Mouse (Mus musculus) ZHBTc4 (cell line): ENCODE results near the gene Ssna1.
"Not testable (repeated sequence)": the region's sequence is repeated elsewhere in the genome, so short reads cannot be mapped to it uniquely, and the experiment has no call there.

ENCODE experiments used
- DNase-seq: peaks from one replicate; pipeline ENCODE4 v3.0.0-alpha.2; 2011; ENCODE audit warnings: low read depth, low spot score

Gene Ssna1

DNA sequence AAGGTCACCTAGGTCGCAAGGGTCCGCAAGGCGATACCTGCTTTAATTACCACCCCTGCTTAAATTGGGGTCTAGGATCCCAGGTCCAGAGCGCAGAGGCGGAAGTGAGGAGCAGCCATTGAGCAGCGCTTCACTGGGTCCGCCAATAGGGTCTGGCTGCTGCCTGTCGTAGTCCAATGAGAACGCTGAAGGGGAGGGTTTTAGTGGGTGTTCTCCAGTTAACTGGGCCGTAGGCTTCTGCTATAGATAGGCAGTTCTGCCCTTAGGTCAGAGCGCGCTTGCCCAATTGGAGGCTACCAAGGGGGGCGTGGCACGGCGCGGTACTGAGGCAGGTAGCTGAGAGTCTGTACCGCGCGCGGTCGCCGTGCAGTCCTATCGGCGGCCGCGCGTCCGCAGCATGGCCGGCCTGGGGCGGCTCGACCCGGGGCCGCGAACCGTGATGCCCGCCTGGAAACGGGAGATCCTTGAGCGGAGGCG lies 9.9 kb downstream of the Ssna1 start, which contains the start of gene Tprn:
Gene Tprn (plus strand): TSS at position 328 of the 477 bp plus-strand sequence.
- peak; percentile 98 for DNase-seq

DNA sequence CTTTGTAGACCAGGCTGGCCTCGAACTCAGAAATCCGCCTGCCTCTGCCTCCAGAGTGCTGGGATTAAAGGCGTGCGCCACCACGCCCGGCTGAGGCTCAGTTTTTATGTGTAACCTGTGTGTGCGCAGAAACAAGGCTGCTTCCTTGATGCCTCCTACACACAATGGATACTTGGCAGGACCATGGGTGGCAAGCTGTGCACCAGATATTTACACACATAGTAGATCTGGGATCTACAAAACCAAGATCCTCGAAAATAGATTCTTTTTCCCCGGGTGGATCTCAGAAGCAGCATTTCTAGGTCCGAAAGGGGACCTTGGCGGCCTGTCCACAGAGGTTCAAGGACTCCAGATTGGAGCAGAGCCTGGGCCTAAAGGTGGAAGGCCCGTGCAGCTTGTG lies 10.4 kb downstream of the Ssna1 start:
- no peak for DNase-seq

DNA sequence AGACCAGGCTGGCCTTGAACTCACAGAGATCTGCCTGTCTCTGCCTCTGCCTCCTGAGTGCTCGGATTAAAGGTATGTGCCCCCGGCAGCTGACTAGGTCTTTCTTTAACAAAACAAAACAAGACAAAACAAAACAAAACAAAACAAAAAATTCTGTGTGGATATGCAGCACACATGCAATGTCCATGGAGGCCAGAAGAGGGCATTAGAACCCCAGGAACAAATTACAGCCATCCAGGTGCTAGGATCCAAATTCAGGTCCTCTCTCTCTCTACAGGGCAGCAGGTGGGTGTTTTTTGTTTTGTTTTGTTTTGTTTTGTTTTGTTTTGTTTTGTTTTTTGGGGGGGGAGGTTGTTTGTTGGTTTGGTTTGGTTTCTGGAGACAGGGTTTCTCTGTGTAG lies 13.4 kb downstream of the Ssna1 start:
- DNase-seq = peak; percentile 78

DNA sequence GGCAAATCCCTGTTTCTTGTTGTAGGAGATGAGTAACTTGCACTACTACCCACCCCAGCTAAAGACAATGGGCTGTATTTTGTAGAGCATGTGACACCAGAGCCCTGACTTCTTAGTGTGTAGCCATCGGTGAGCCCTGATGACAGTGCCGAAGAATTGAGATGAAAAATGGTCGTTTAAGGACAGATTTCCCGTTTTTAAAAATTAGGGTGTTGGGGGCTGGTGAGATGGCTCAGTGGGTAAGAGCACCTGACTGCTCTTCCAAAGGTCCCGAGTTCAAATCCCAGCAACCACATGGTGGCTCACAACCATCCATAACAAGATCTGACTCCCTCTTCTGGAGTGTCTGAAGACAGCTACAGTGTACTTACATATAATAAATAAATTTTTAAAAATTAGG lies 15.0 kb downstream of the Ssna1 start:
- DNase-seq = not testable (repeated sequence)

DNA sequence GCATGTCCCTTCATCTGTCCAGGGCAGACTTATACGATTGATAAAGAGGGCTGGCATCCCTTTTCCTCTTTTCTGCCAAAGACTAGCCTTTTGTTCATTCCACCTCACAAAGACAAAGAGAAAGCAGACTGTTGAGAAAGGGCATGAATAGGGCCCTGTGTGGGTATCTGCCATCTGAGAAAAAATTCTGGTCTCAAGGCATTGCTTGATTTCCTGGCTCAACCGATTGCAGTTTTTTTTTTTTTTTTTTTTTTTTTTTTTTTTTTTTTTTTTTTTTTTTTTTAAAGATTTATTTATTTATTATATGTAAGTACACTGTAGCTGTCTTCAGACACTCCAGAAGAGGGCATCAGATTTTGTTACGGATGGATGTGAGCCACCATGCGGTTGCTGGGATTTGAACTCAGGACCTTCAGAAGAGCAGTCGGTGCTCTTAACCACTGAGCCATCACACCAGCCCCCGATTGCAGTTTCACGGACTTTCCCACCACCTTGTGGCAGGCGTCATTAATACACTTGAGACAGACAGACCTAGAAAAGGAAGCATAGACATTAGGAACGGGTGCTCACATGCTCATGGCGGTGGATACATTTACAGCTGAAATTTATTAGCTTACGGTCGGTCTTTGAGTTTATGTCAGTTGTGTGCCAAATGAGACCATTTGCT lies 15.7 kb downstream of the Ssna1 start:
- DNase-seq = peak; percentile 89

DNA sequence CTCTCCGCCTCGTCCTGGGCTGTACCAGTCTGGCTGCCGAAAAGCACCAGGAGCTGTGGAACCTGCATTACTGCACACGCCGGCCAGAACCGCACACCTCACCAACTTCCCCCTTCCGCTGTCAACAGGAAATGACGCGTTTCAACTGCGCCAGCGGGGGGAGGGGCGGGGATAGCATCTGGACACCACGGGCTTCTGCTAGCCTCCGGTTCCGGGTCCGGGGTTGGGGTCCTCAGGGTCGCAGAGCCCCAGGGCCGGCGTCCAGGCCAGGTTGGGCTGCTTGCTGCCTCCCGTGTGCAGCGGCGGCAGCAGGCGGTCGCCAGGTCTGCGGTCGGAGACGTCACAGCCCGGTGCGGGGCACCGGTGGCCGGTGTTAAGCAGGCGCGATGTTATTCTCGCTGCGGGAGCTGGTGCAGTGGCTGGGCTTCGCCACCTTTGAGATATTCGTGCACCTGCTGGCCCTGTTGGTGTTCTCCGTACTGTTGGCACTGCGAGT lies 16.9 kb downstream of the Ssna1 start, which contains the start of gene Tmem203:
Gene Tmem203 (plus strand): TSS at position 156 of the 496 bp plus-strand sequence.
- peak; percentile 95 for DNase-seq

DNA sequence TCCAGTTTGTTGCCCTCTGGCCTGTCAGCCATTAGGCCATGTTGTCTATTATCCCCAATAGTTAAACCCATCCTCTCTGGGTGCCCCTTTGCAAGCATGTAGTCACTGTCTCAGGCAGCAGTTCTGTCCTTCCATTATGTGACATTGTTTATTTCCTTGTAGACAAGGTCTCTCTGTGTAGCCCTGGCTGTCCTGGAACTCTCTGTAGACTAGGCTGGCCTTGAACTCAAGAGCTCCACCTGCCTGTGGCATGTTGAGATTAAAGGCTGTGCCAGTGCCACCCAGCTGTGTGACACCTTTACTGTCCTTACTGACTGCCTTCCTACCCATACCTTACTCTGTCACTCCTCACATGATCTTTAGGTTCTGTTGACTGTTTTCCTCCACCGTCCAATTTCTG lies 19.9 kb downstream of the Ssna1 start:
- peak; percentile 59 for DNase-seq

DNA sequence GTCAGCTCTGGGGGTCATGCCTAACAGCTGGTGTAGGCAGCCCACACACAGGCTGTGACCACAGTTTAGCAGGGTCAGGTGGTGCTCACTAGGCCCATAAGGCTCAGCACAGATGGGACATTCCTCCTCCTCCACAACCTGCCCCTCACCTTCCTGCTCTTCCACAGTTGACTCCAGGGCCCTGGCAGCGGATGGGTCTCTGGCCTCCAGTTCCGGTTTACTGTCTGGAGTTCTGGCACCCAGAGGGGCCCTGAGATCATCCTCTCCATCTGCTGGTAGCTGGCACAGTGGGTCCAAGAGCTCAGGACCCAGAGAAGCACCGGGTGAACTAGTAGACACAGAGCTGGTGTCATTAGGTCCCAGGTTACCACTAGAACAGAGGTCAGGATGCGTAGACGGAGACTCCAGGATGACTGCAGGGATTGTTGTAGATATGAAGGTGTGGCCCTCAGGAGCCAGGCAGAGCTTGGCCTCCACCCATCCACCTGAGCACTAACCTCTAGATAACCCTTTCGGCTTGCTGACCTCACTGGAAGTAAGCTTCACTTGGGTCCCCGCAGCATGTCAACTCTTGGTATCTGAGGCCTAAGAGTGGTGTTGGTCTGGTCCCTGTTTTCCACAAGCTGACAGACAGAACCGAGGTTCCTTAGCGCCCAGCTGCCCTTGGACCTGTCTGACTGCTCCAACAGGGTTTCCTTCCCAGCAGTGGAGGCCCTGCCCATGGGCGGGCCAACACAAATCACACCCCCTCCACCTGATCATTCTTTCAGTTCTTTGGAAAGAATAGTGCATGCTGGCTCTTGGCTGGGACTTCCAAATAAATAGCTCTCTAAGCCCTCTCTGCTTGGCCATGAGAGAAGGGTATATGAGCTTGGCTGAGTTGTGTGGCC lies 25.8 kb downstream of the Ssna1 start, which contains the start of gene AL732309.1:
Gene AL732309.1 (minus strand): TSS at position 681 of the 890 bp plus-strand sequence.
- no peak for DNase-seq

DNA sequence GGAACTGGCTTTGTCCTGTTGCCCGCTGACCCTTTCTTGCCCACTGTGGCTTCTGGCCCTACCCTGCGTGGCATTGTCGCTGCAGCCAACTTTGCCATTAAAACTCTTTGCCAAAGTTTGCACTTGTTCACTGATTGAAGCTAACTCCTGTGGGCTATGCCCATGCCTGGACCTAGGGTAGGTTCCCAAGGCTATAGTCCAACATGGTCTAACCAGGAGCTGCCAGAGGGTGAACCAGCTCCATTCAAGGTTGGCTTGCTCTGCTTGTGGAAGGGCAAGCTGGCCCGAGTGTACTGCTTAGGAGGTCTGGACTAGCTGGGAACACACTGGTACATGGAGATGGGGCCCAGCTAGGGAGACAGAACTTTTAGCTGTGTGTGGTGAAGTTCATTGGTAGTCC lies 28.1 kb downstream of the Ssna1 start:
- no peak for DNase-seq

DNA sequence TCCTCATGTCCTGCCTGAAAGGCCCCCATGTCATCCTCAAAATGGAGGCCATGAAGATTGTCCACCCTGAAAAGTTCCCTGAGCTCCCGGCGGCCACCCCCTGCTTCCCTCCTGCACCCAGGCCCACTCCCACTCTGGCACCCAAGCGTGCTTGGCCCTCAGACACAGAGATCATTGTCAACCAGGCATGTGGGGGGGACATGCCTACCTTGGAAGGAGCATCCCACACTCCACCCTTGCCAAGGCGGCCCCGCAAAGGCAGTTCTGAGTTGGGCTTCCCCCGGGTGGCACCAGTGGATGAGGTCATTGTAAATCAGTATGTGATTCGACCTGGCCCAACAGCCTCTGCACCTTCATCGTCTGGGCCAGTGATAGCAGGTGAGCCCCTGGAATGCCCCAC lies 28.9 kb downstream of the Ssna1 start:
- DNase-seq = no peak

DNA sequence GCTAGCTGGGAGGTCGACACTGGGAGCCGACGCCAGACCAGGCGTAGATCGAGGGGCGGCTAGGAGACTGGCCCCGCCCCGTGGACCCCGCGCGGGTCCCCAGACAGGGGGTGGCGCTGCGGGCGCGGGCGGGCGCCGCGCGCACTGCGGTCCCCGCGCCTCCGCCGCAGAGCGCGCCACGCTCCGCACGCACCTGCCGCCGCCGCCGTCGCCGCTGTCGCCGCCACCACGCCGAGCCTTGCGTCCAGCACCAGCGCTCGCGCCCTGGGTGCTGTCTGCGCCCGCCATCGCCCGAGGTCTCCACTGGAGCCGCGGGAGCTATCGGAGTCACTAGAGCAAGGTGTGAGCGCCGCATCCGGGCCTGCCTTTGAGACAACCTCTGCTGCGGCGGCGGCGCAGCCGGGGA lies 30.1 kb downstream of the Ssna1 start, which contains the start of the genes Rnf208 and Cysrt1:
Gene Rnf208 (plus strand): TSS at position 155 of the 406 bp plus-strand sequence.
Gene Cysrt1 (minus strand): TSS at position 352 of the 406 bp plus-strand sequence.
- DNase-seq = peak; percentile 52

DNA sequence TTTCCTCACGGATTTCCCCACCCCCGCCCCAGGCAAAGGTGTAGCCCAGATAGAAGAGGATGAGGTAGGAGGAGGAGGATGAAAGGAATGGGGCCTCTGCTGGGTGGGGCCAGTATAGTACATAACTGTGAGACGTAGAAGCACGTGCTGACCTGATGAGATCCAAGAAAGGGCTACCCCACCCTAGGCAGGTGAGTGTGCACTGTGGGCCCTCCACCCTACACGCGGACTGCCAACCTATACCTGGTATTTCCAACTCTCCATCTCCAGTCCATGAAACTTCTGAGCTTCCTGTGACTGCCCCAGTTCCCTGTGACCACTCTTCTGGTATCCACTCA lies 30.8 kb downstream of the Ssna1 start:
- peak; percentile 74 for DNase-seq

DNA sequence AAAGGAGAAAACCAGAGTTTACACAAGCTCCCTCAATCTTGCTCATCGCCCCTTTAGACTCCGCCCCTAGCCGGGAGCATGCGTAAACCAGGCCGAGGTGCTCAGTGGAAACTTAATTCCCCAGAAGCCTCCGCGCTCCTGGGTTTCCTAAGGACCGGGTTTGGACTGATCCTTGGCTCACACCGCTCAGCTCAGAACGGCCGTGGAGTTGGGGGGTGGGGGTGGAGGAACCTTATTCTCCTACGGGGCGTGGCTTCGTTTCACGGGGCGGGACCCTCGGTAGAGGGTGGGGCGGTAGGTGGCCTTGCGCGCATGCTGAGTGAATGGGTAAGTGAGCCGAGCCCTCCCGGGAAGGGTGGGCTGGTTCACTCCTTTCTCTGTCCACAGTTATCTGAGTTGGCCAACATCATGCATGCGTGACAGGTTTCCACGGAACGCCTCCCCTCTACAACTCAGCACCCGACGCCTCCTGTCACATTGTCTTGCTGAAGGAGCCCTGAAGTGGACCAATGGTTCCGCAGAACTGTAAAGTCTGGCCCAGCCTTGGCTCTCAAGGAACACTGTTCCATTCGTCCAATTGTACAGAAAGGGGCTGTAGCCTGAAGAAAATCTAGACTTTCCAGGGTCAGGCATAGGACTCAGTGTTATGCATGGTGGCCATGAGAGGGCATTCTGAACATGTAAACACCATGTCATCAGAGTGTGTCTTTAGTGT lies 31.4 kb downstream of the Ssna1 start:
- DNase-seq = peak; percentile 98

DNA sequence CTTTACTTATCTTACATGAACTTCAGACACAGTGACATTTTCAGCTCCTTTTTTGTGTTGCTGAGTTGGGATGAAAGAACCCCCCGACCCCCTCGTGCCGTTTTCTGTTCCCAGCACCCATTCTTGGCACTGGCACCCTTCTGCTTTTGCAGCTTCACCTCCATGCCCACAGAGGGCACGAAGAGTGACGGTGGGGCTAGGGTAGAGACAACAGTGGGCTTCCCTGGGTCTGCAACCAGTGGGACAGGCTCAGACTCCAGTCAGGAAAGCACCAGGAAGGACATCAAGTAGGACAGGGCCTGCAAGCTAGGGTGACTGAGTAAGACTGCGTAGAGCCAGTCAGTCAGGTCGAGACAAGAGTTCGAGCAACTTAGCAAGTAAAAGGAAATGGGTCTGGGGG lies 31.9 kb downstream of the Ssna1 start:
- DNase-seq = no peak

DNA sequence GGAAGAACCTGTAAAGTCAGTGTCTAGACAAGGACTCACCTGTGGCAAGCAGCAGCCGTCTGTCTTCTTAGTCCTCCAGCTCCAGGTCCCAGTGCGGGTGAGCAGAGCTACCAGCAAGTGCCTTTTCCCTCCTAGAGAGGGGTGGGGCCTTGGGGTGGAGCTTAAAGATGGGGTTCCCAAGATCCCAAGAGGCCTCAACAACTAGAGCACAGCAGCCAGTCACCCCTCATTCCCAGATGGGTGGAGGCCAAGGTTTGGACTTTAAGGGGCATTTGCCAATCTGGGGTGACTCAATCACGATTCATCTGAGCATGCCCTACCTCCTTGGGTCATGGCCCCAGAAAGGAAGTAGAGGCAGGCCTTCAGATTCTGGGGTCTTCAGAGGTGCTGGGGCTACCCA lies 32.5 kb downstream of the Ssna1 start:
- no peak for DNase-seq

DNA sequence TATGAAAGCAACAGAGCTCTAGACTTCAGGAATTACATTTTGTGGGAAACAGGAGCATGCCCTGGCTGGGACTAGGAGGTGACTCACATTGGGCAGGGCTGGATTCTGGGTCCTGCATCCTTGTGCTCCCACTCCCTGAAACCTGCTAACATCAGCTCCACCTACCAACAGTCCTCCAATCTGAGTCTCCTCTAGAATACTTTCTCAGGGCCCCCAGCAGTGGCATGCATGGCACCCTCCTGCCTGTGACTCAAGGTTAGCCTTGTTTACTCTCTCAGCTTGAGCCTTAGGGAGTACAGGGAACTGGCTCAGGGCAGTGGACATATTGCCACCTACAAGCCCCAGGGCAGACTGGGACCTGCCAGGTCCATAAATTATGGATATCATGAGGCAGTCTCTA lies 34.1 kb downstream of the Ssna1 start:
- DNase-seq = no peak

DNA sequence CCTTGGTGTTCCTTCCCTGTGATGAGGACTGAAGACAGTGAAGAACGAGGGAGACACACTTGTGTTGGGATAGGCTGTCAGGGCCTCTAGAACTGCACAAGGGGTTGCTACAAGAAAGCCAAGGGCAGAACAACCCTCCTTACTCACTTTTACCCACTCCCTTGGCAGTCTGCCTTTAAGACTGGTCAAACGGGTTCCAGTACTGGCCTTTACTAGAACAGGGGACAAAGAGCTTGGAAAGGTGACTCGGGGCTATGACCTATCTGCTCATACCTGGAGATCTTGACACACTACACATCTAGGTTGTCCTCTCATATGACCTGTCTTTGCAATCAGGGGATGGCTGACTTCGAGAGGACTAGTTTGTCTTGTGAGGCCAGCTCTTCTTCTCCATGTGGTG lies 34.7 kb downstream of the Ssna1 start:
- DNase-seq = no peak

DNA sequence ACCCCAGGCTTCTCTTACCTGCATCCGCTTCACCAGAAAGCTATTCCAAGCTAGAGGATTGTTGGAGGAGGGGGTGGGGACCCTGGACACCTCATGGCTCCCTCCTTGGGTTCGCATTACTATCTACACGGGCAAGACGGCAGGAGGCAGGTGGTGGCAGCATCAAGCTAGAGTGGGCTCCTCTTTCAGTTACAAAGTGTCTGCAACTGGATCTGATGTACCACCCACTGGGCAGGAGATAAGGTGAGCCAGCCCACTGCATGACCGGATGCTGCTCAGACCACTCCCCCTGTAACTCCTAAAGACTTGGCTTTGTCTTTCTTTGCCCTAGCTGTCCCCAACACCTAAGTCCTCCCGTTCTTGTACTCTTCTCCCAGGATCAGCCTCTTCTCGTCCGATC lies 35.6 kb downstream of the Ssna1 start, which contains the start of gene Rnf224:
Gene Rnf224 (minus strand): TSS at position 174 of the 400 bp plus-strand sequence.
- no peak for DNase-seq

DNA sequence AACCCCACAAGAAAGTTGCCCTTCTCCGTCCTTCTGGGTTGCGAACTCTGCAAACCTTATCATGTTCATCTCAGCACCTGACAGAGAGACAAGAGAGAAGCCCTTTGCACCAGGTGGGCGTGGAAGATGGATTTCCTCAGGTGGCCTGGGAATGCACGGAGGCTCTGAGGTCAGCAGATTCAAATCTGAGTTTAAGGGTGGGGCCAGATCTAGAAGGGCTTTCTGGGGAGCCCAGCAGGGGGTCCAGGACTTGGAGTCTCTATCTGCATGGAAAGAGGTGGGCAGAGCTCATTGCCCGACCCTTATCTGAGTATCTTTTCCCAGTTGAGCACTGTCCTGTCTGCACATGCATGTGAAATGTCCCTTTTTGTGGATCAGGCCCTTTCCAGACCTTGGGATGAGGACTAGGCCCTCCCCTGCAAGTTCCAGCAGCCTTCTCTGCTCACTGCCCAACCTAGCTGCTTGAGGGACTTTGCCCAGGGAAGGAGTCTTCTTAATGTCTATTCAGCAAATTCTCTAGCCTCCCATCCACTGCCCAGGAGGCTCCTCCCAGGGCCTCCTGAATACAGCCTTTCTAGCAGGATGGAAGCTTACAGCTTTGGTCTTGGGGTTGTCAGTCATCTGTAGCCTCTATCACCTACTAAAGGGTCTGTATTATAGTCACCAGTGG lies 37.6 kb downstream of the Ssna1 start:
- peak; percentile 39 for DNase-seq

DNA sequence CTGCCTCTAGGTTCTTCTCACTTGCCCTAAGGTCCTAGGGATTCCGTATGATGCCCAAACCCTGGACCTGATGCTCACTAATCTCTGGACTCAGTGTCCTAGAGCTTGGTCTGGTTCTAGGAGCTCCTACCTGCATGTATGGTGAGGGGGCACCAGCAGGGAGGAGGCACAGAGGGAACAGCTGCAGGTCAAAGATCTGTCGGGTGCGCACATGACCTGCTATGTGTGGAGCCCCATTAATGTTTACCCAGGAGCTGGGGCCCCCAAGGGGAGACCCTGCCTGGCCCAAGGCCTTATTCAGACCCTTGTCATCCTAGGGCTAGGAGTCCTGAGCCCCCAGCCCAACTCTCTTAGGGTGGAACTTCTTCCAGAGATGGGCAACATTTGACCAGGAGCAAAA lies 38.2 kb downstream of the Ssna1 start, which contains the start of gene Slc34a3:
Gene Slc34a3 (minus strand): TSS at position 315 of the 400 bp plus-strand sequence.
- DNase-seq = no peak

DNA sequence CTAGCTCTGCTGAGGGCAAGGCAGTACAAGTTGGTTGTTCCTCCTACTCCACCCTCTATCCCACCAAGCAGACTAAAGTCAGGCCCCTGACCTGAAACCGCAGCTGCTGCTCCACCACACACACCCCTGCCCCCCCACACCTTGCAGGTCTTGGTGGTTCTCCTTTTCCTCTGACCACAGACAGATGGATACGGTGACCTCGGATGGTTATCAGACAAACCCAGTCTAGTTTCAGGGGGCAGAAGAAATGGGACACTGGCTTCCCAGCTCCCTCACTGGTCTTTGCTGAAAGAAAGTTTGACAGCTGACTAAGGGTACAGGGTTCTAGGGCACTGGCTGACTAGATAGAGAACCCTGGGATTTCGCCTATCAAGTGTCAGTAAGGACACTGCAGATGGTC lies 38.8 kb downstream of the Ssna1 start:
- no peak for DNase-seq
